Mouse (Mus musculus) limb, embryonic 14.5 days (tissue): ENCODE results near the gene Trem3. TPM values are rescaled to one million over a fixed set of nuclear protein-coding genes. Genes with fewer than 3 reads are reported as not detected.

Experiments used
- ATAC-seq: fragments of 200-750 bp; cut with Nextera tagmentation; 2 replicates; pipeline ENCODE4 v1.8.0; 2017; ENCODE audit warnings: low read depth, moderate number of reproducible peaks, moderate TSS enrichment; ENCODE audit not compliant: low FRiP score
- DNase-seq: peaks from one replicate; pipeline ENCODE4 v3.0.0-alpha.2; 2015; ENCODE audit warnings: low spot score
- H3K27ac ChIP-seq: fragments of 300-500 bp; sonication (generic); replicated peaks from 2 replicates; pipeline ENCODE4 v1.5.1; 2014; ENCODE audit warnings: low read depth, mild to moderate bottlenecking, low read length, moderate library complexity, mixed read lengths
- H3K27me3 ChIP-seq: fragments of 300-500 bp; sonication (generic); 2 replicates; pipeline ENCODE4 v1.6.1; 2014; ENCODE audit warnings: low read length, mixed read lengths; ENCODE audit not compliant: control insufficient read depth, insufficient read depth
- H3K36me3 ChIP-seq: fragments of 300-500 bp; sonication (generic); 2 replicates; pipeline ENCODE4 v1.6.1; 2014; ENCODE audit warnings: mild to moderate bottlenecking, low read length, moderate library complexity, mixed read lengths; ENCODE audit not compliant: control insufficient read depth, insufficient read depth
- H3K4me1 ChIP-seq: fragments of 300-500 bp; sonication (generic); 2 replicates; pipeline ENCODE4 v1.6.1; 2014; ENCODE audit warnings: antibody characterized with exemption, low read length, mixed read lengths; ENCODE audit not compliant: control insufficient read depth, insufficient read depth
- H3K4me2 ChIP-seq: fragments of 300-500 bp; sonication (generic); replicated peaks from 2 replicates; pipeline ENCODE4 v1.6.1; 2014; ENCODE audit warnings: low read depth, mild to moderate bottlenecking, low read length, moderate library complexity; ENCODE audit not compliant: severe bottlenecking
- H3K4me3 ChIP-seq: fragments of 300-500 bp; sonication (generic); replicated peaks from 2 replicates; pipeline ENCODE4 v1.5.1; 2014; ENCODE audit warnings: low read length
- H3K9ac ChIP-seq: fragments of 300-500 bp; sonication (generic); 2 replicates; pipeline ENCODE4 v1.6.1; 2014; ENCODE audit warnings: mild to moderate bottlenecking, low read depth, low read length, moderate library complexity; ENCODE audit not compliant: severe bottlenecking
- H3K9me3 ChIP-seq: fragments of 300-500 bp; sonication (generic); 2 replicates; pipeline ENCODE4 v1.6.1; 2016; ENCODE audit warnings: low read length; ENCODE audit not compliant: control insufficient read depth
- POLR2A ChIP-seq: fragments of 200-500 bp; IDR thresholded peaks from 2 replicates; pipeline ENCODE4 v1.8.0; 2012; ENCODE audit warnings: inconsistent platforms, mild to moderate bottlenecking, moderate library complexity, borderline replicate concordance; ENCODE audit not compliant: insufficient read depth, insufficient read length; ENCODE audit errors: extremely low read depth
- WGBS: fragments of 180-500 bp; shearing (Covaris S2); extraction: QIAGEN DNeasy Blood & Tissue Kit; methylation state at CpG from one replicate; pipeline ENCODE4 v1.1.7; 2014; 5-methylcytosine and 5-hydroxymethylcytosine counted together
- polyA plus RNA-seq, 2 experiments: library from polyadenylated mRNA; depleted of rRNA in 1 of 2; stranded (reverse) in 1 of 2; unstranded in 1 of 2; fragments of >200 nt; fragmentation: Nextera tagmentation in 1 of 2; extraction: Ambion mirVana in 1 of 2; gene quantifications; 2 replicates each; pipeline versions ENCODE4 v1.2.1 to v1.2.3; 2012 to 2014

Gene Trem3
- polyA plus RNA-seq, 2 experiments, result not detected

DNA sequence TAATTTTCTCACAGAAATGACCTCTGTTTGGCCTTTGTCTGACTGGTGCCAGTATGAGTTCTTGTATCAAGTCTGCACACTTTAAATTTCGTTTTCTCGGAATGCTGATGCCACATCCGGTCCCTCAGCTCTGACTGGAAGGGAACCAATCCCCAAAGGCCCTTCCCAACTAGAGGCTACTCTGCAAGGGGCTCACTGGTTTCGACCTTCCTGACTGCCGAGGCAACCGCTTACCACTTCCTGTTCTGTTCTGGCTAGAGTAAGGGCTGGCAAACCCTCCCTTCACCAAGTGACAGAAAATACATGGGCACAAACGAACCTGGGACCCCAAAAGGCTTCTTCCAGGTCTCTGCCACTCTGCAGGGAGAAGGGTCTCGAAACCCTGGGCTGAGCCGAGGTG, 53.3 kb downstream of the Trem3 start:
- Histone ChIP-seq H3K4me2 (no peak overlapping the region), H3K36me3 (no peaks in the 10 kb centered on the region), H3K27ac (no peak overlapping the region), H3K27me3 (no peaks in the 10 kb centered on the region), H3K9me3 (no peaks in the 10 kb centered on the region), H3K9ac (no peak overlapping the region), H3K4me1 (no peaks in the 10 kb centered on the region), H3K4me3 (no peak overlapping the region)
- no peak for DNase-seq
- WGBS, result 78% methylated on average over 9 of the region's 9 CpGs
- TF ChIP-seq POLR2A, result no peak
- no peak for ATAC-seq

DNA sequence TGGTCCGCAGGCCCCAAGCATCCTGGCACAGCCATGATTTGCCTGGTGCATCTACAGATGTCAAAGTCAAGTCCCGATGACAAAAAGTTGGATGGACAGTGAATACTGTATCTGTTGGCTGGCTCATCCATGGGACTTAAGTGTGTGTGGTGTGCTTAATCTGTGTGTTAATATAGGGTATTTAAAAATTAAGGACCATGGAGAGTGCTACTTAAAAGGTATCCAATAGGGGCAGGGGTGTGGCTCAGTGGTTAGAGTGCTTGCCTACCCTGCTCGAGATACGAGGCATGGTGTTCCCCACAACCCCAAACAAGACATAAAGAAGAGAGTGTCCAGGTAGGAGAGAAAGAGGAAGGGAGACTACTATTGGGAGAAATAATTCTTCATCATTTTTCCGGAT, 54.2 kb downstream of the Trem3 start:
- no peak overlapping the region for H3K4me2 ChIP-seq
- DNase-seq, result no peak
- H3K4me3 ChIP-seq, result no peak overlapping the region
- H3K27ac ChIP-seq, result no peak overlapping the region
- no peak for ATAC-seq
- H3K9ac ChIP-seq, result no peak overlapping the region
- H3K36me3 ChIP-seq, result no peaks in the 10 kb centered on the region
- H3K4me1 ChIP-seq, result no peaks in the 10 kb centered on the region
- no peaks in the 10 kb centered on the region for H3K27me3 ChIP-seq
- no peaks in the 10 kb centered on the region for H3K9me3 ChIP-seq
- WGBS, result 90% methylated on average over 5 of the region's 5 CpGs
- TF ChIP-seq POLR2A, result no peak

Other genes starting within 250 kb of the Trem3 start
- gene 1700122O11Rik, start 209.5 kb upstream of the Trem3 start, polyA plus RNA-seq (2012; rRNA removed), result not detected in 2 replicates
- not detected in 2 replicates for gene 1700122O11Rik, start 209.5 kb upstream of the Trem3 start, polyA plus RNA-seq (2014; fragmentation: Nextera tagmentation; extraction: Ambion mirVana)
- 0.08 TPM in 1 of 2 replicates, not detected in the other for gene 1700067P10Rik, start 158.5 kb upstream of the Trem3 start, polyA plus RNA-seq (2012; rRNA removed)
- not detected in 2 replicates for gene 1700067P10Rik, start 158.5 kb upstream of the Trem3 start, polyA plus RNA-seq (2014; fragmentation: Nextera tagmentation; extraction: Ambion mirVana)
- gene 9830107B12Rik, start 101.5 kb upstream of the Trem3 start, polyA plus RNA-seq (2012; rRNA removed), result not detected in 2 replicates
- not detected in 2 replicates for gene 9830107B12Rik, start 101.5 kb upstream of the Trem3 start, polyA plus RNA-seq (2014; fragmentation: Nextera tagmentation; extraction: Ambion mirVana)
- gene A530064D06Rik, start 80.5 kb upstream of the Trem3 start, polyA plus RNA-seq (2012; rRNA removed), result 0.08 TPM in 1 of 2 replicates, not detected in the other
- not detected in 2 replicates for gene A530064D06Rik, start 80.5 kb upstream of the Trem3 start, polyA plus RNA-seq (2014; fragmentation: Nextera tagmentation; extraction: Ambion mirVana)
- gene Trem1, start 15.0 kb upstream of the Trem3 start, polyA plus RNA-seq (2012; rRNA removed), result 0.01 and 0.03 TPM in 2 replicates
- 0.08 TPM in 1 of 2 replicates, not detected in the other for gene Trem1, start 15.0 kb upstream of the Trem3 start, polyA plus RNA-seq (2014; fragmentation: Nextera tagmentation; extraction: Ambion mirVana)
- 0.13 and 0.41 TPM in 2 replicates for gene Treml4, start 16.5 kb downstream of the Trem3 start, polyA plus RNA-seq (2012; rRNA removed)
- gene Treml4, start 16.5 kb downstream of the Trem3 start, polyA plus RNA-seq (2014; fragmentation: Nextera tagmentation; extraction: Ambion mirVana), result 0.32 and 0.41 TPM in 2 replicates
- 0.79 and 1.3 TPM in 2 replicates for gene Treml2, start 51.7 kb downstream of the Trem3 start, polyA plus RNA-seq (2012; rRNA removed)
- gene Treml2, start 51.7 kb downstream of the Trem3 start, polyA plus RNA-seq (2014; fragmentation: Nextera tagmentation; extraction: Ambion mirVana), result 0.11 TPM in 1 of 2 replicates, not detected in the other
- 0.18 and 0.45 TPM in 2 replicates for gene B430306N03Rik, start 68.4 kb downstream of the Trem3 start, polyA plus RNA-seq (2012; rRNA removed)
- gene B430306N03Rik, start 68.4 kb downstream of the Trem3 start, polyA plus RNA-seq (2014; fragmentation: Nextera tagmentation; extraction: Ambion mirVana), result 0.28 TPM in 1 of 2 replicates, not detected in the other
- gene Trem2, start 98.6 kb downstream of the Trem3 start, polyA plus RNA-seq (2012; rRNA removed), result 10.4 and 12.8 TPM in 2 replicates
- gene Trem2, start 98.6 kb downstream of the Trem3 start, polyA plus RNA-seq (2014; fragmentation: Nextera tagmentation; extraction: Ambion mirVana), result 6.8 and 8.4 TPM in 2 replicates
- 0.54 and 1.2 TPM in 2 replicates for gene Treml1, start 112.1 kb downstream of the Trem3 start, polyA plus RNA-seq (2012; rRNA removed)
- 0.74 and 1.4 TPM in 2 replicates for gene Treml1, start 112.1 kb downstream of the Trem3 start, polyA plus RNA-seq (2014; fragmentation: Nextera tagmentation; extraction: Ambion mirVana)
- gene Nfya, start 162.1 kb downstream of the Trem3 start, polyA plus RNA-seq (2012; rRNA removed), result 95.0 and 123 TPM in 2 replicates
- 19.2 and 22.2 TPM in 2 replicates for gene Nfya, start 162.1 kb downstream of the Trem3 start, polyA plus RNA-seq (2014; fragmentation: Nextera tagmentation; extraction: Ambion mirVana)
- gene Oard1, start 162.2 kb downstream of the Trem3 start, polyA plus RNA-seq (2012; rRNA removed), result 22.1 and 28.5 TPM in 2 replicates
- gene Oard1, start 162.2 kb downstream of the Trem3 start, polyA plus RNA-seq (2014; fragmentation: Nextera tagmentation; extraction: Ambion mirVana), result 46.8 and 46.9 TPM in 2 replicates
- gene Apobec2, start 185.2 kb downstream of the Trem3 start, polyA plus RNA-seq (2012; rRNA removed), result 21.7 and 25.0 TPM in 2 replicates
- 28.7 and 42.5 TPM in 2 replicates for gene Apobec2, start 185.2 kb downstream of the Trem3 start, polyA plus RNA-seq (2014; fragmentation: Nextera tagmentation; extraction: Ambion mirVana)
- gene Tspo2, start 203.7 kb downstream of the Trem3 start, polyA plus RNA-seq (2012; rRNA removed), result 1.6 and 2.0 TPM in 2 replicates
- 1.7 TPM in 2 replicates for gene Tspo2, start 203.7 kb downstream of the Trem3 start, polyA plus RNA-seq (2014; fragmentation: Nextera tagmentation; extraction: Ambion mirVana)
- gene Unc5cl, start 207.1 kb downstream of the Trem3 start, polyA plus RNA-seq (2012; rRNA removed), result 0.15 and 0.41 TPM in 2 replicates
- 0.18 TPM in 2 replicates for gene Unc5cl, start 207.1 kb downstream of the Trem3 start, polyA plus RNA-seq (2014; fragmentation: Nextera tagmentation; extraction: Ambion mirVana)